In genomic region chr1:171698983-171699382, GRCm38 (mm10) we compare ENCODE assay signal across 9 mouse cellular contexts. TPM values are rescaled to one million over a fixed set of nuclear protein-coding genes. Genes with fewer than 3 reads are reported as not detected.
DNase-seq lines count a peak whose midpoint lies in the region; ATAC-seq and TF ChIP-seq lines count a peak whose summit lies in the region.
"Had no signal": no experiment of that assay in that cellular context is flagged by ENCODE, and none has a peak within 500 bp of the region (broad histone marks: within the 10 kb centered on the region; RNA-seq: fewer than 3 reads in every experiment).

No protein-coding gene starts in this region.

- no peaks in the 10 kb centered on the region for H3K27me3 ChIP-seq in midbrain, embryonic 14.5 days (ENCODE audit: control insufficient read depth, insufficient read depth, low read length)
- no peaks in the 10 kb centered on the region for H3K27me3 ChIP-seq in midbrain, embryonic 13.5 days
- no peaks in the 10 kb centered on the region for H3K27me3 ChIP-seq in thymus, adult 2 months (ENCODE audit: control insufficient read depth, insufficient read depth, low read length)
- no peaks in the 10 kb centered on the region for H3K27me3 ChIP-seq in intestine, embryonic 15.5 days (replicated peaks)
- H3K27me3 ChIP-seq: heart, embryonic 15.5 days had no signal

- H3K4me2 ChIP-seq in midbrain, embryonic 14.5 days (ENCODE audit: low read length), result no peak overlapping the region
- H3K4me2 ChIP-seq in midbrain, embryonic 13.5 days (replicated peaks), result no peak overlapping the region
- no peak overlapping the region for H3K4me2 ChIP-seq in intestine, embryonic 15.5 days (replicated peaks)
- H3K4me2 ChIP-seq: heart, embryonic 15.5 days had no signal

- no peak overlapping the region for H3K4me3 ChIP-seq in midbrain, embryonic 14.5 days (replicated peaks; ENCODE audit: low read depth, low read length)
- H3K4me3 ChIP-seq in midbrain, embryonic 13.5 days (replicated peaks), result no peak overlapping the region
- H3K4me3 ChIP-seq in thymus, adult 2 months (ENCODE audit: control insufficient read depth, insufficient read depth, low read length), result no peak overlapping the region
- H3K4me3 ChIP-seq in intestine, embryonic 15.5 days (replicated peaks), result no peak overlapping the region
- H3K4me3 ChIP-seq: heart, embryonic 15.5 days had no signal

- H3K36me3 ChIP-seq in midbrain, embryonic 14.5 days (ENCODE audit: control insufficient read depth, insufficient read depth, low read length), result no peaks in the 10 kb centered on the region
- H3K36me3 ChIP-seq in midbrain, embryonic 13.5 days, result no peaks in the 10 kb centered on the region
- peaks cover 26% of the 10 kb centered on the region for H3K36me3 ChIP-seq in thymus, adult 2 months (ENCODE audit: control insufficient read depth, insufficient read depth, low read length)
- no peaks in the 10 kb centered on the region for H3K36me3 ChIP-seq in intestine, embryonic 15.5 days
- H3K36me3 ChIP-seq: heart, embryonic 15.5 days had no signal

- H3K9me3 ChIP-seq in midbrain, embryonic 14.5 days (ENCODE audit: control insufficient read depth, low read length), result no peaks in the 10 kb centered on the region
- no peaks in the 10 kb centered on the region for H3K9me3 ChIP-seq in midbrain, embryonic 13.5 days
- no peaks in the 10 kb centered on the region for H3K9me3 ChIP-seq in intestine, embryonic 15.5 days
- H3K9me3 ChIP-seq: heart, embryonic 15.5 days had no signal

- TF ChIP-seq POLR2A in thymus, adult 2 months (IDR thresholded peaks at IDR 0.05; ENCODE audit: control insufficient read depth, extremely low read depth, insufficient read depth, low read length, poor library complexity), result no peak

- WGBS in midbrain, embryonic 14.5 days, result 18% methylated on average over 6 of the region's 6 CpGs
- 24% methylated on average over 6 of the region's 6 CpGs for WGBS in midbrain, embryonic 13.5 days
- WGBS in thymus, adult 2 months, result 13% methylated on average over 6 of the region's 6 CpGs
- 18% methylated on average over 6 of the region's 6 CpGs for WGBS in intestine, embryonic 15.5 days

- peak; percentile 19; the same call in 1 of the 2 replicates for TF ChIP-seq CTCF in thymus, adult 2 months (IDR thresholded peaks at IDR 0.05; ENCODE audit: borderline replicate concordance, control insufficient read depth, extremely low read depth, insufficient read depth, low read length, poor library complexity)

- ATAC-seq in midbrain, embryonic 14.5 days (ENCODE audit: low FRiP score, low TSS enrichment), result no peak
- no peak for ATAC-seq in midbrain, embryonic 13.5 days
- ATAC-seq in megakaryocyte progenitor cell, adult 5-6 weeks (replicated peaks; ENCODE audit: poor library complexity), result peak; percentile 100
- ATAC-seq in intestine, embryonic 15.5 days, result no peak

- no peaks in the 10 kb centered on the region for H3K4me1 ChIP-seq in midbrain, embryonic 14.5 days (ENCODE audit: control insufficient read depth, insufficient read depth, low read length)
- no peaks in the 10 kb centered on the region for H3K4me1 ChIP-seq in midbrain, embryonic 13.5 days (replicated peaks)
- H3K4me1 ChIP-seq in thymus, adult 2 months (replicated peaks; ENCODE audit: control insufficient read depth, insufficient read depth, low read length), result no peaks in the 10 kb centered on the region
- H3K4me1 ChIP-seq in intestine, embryonic 15.5 days (replicated peaks), result no peaks in the 10 kb centered on the region
- H3K4me1 ChIP-seq: heart, embryonic 15.5 days had no signal

- H3K9ac ChIP-seq in midbrain, embryonic 14.5 days (replicated peaks; ENCODE audit: low read length), result no peak overlapping the region
- H3K9ac ChIP-seq in midbrain, embryonic 13.5 days (replicated peaks), result no peak overlapping the region
- H3K9ac ChIP-seq in intestine, embryonic 15.5 days, result no peak overlapping the region
- H3K9ac ChIP-seq: heart, embryonic 15.5 days had no signal

- DNase-seq in cerebellum, postnatal 25 days, result peak; percentile 21 to 39
- DNase-seq in cerebellum, adult 8-10 months, result no peak
- DNase-seq in midbrain, embryonic 14.5 days, result peak; percentile 56
- DNase-seq in heart, postnatal 4 days, result peak; percentile 37
- DNase-seq in thymus, adult 2 months, result peak; percentile 84

- H3K27ac ChIP-seq in midbrain, embryonic 14.5 days (replicated peaks; ENCODE audit: low read depth, low read length), result no peak overlapping the region
- H3K27ac ChIP-seq in midbrain, embryonic 13.5 days, result no peak overlapping the region
- no peak overlapping the region for H3K27ac ChIP-seq in thymus, adult 2 months (ENCODE audit: control insufficient read depth, insufficient read depth, low read length)
- no peak overlapping the region for H3K27ac ChIP-seq in intestine, embryonic 15.5 days
- H3K27ac ChIP-seq: heart, embryonic 15.5 days had no signal

RNA-seq across cellular contexts. Expression of gene Cd48, which starts 17.2 kb away (rescaled TPM):
- 0.24 and 1.9 TPM in 2 replicates for polyA plus RNA-seq in midbrain, embryonic 14.5 days (2014; fragmentation: Nextera tagmentation; extraction: Ambion mirVana)
- 0.55 and 0.66 TPM in 2 replicates for polyA plus RNA-seq in midbrain, embryonic 13.5 days (2015; fragmentation: Nextera tagmentation; extraction: Ambion mirVana)
- 1 to 10 TPM in 1 of 2 experiments, under 1 TPM in 1; 0.65 to 1.0 TPM for total RNA-seq in heart, postnatal 4 days (2021)
- total RNA-seq in megakaryocyte progenitor cell, adult 5-6 weeks (2015), result 232 and 271 TPM in 2 replicates
- total RNA-seq in megakaryocyte progenitor cell, adult 5-6 weeks (2017), result 103 and 113 TPM in 2 replicates
- polyA plus RNA-seq in thymus, adult 2 months (2012; rRNA removed), result 41.9 and 63.2 TPM in 2 replicates
- polyA plus RNA-seq in intestine, embryonic 15.5 days (2015; fragmentation: Nextera tagmentation; extraction: Ambion mirVana), result 3.8 and 4.5 TPM in 2 replicates

RNA-seq across cellular contexts. Expression of gene Slamf7, which starts 46.1 kb away (rescaled TPM):
- polyA plus RNA-seq in midbrain, embryonic 14.5 days (2014; fragmentation: Nextera tagmentation; extraction: Ambion mirVana), result 0.24 TPM in 1 of 2 replicates, not detected in the other
- polyA plus RNA-seq in midbrain, embryonic 13.5 days (2015; fragmentation: Nextera tagmentation; extraction: Ambion mirVana), result not detected in 2 replicates
- not detected for total RNA-seq in heart, postnatal 4 days (2021)
- total RNA-seq in megakaryocyte progenitor cell, adult 5-6 weeks (2015), result 0.59 and 2.3 TPM in 2 replicates
- total RNA-seq in megakaryocyte progenitor cell, adult 5-6 weeks (2017), result 0.30 and 1.7 TPM in 2 replicates
- 4.5 and 6.0 TPM in 2 replicates for polyA plus RNA-seq in thymus, adult 2 months (2012; rRNA removed)
- polyA plus RNA-seq in intestine, embryonic 15.5 days (2015; fragmentation: Nextera tagmentation; extraction: Ambion mirVana), result 0.26 and 0.57 TPM in 2 replicates
